Mouse (Mus musculus): ENCODE results near the gene Gtf3c1. TPM values are rescaled to one million over a fixed set of nuclear protein-coding genes. Genes with fewer than 3 reads are reported as not detected.

Gtf3c1 gene
- total and polyA plus RNA-seq, 2 experiments = 14.9 to 24.4 TPM

DNA sequence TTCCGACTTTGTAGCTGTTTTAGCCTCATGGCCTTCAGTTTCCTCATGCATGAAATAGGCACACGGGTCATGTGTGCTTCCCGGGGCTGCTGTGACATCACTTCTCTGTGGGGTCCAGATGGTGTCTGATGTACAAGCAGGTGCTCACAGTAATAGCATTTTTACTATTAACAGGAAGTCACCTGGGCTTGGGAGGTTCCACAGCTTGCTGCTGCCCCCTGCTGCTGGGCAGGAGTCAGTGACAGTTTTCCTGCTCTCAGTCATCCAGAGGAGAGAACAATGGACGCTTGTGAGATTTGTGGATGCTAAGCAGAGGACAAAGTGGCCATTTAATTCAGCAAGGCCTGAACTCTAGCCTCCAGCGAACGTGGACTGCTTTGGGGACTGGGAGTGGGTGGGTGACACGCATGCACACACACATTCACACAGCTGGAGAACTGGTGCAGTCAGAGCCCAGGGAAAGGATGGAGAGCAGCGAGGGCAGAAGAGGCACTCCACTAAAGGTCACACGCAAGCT, 68.7 kb downstream of the Gtf3c1 start:
- no peak overlapping the region for H3K4me3 ChIP-seq (ENCODE audit: insufficient read depth, low read depth, low read length)
- no peaks in the 10 kb centered on the region for H3K79me2 ChIP-seq (ENCODE audit: control insufficient read depth, insufficient read depth, low read length)
- no peaks in the 10 kb centered on the region for H3K27me3 ChIP-seq (ENCODE audit: control insufficient read depth, insufficient read depth, low read length)
- TF ChIP-seq POLR2A (IDR thresholded peaks at IDR 0.05; ENCODE audit: extremely low read depth, insufficient read depth, low read length) (no peak), CTCF (IDR thresholded peaks at IDR 0.05; ENCODE audit: low read depth, low read length) (peak; percentile 94)
- WGBS = 59% methylated on average over 9 of the region's 9 CpGs
- H3K36me3 ChIP-seq (ENCODE audit: control insufficient read depth, insufficient read depth, low read length) = peaks cover 8% of the 10 kb centered on the region; the same call in 1 of the 2 replicates
- no peak overlapping the region for H3K27ac ChIP-seq (replicated peaks; ENCODE audit: insufficient read depth, low read depth, low read length)
- DNase-seq (ENCODE audit: extremely low read depth, low read depth, low spot score) = no peak
- no peak overlapping the region for H3K9ac ChIP-seq (ENCODE audit: low read depth, low read length)
- H3K4me1 ChIP-seq (ENCODE audit: control insufficient read depth, insufficient read depth, low read length) = no peaks in the 10 kb centered on the region

DNA sequence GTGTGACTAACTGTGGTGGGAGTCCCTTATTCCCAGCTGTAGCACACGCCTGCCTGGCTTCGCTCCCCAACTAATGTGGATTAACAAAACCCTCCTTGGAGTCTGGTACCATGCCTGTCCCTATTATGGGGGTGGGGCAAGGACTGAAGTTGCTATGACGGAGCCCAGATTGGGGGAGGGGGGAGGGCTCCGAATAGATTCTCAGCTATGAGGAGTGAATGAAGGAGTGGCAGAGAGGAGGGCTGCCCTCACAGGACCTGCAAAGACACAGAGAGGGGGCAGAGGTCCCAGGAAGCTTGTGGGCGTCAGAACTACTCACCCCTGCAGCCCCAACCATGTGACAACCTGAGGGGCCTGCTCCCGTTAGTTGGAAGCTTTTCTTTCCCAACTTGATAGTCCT, 69.2 kb downstream of the Gtf3c1 start:
- H3K36me3 ChIP-seq (ENCODE audit: control insufficient read depth, insufficient read depth, low read length) = peaks cover 4% of the 10 kb centered on the region; the same call in 1 of the 2 replicates
- no peaks in the 10 kb centered on the region for H3K79me2 ChIP-seq (ENCODE audit: control insufficient read depth, insufficient read depth, low read length)
- TF ChIP-seq POLR2A (IDR thresholded peaks at IDR 0.05; ENCODE audit: extremely low read depth, insufficient read depth, low read length) = no peak
- no peak for TF ChIP-seq CTCF (IDR thresholded peaks at IDR 0.05; ENCODE audit: low read depth, low read length)
- no peaks in the 10 kb centered on the region for H3K27me3 ChIP-seq (ENCODE audit: control insufficient read depth, insufficient read depth, low read length)
- WGBS = 87% methylated on average over 6 of the region's 6 CpGs
- no peak overlapping the region for H3K9ac ChIP-seq (ENCODE audit: low read depth, low read length)
- no peak for DNase-seq (ENCODE audit: extremely low read depth, low read depth, low spot score)
- H3K4me1 ChIP-seq (ENCODE audit: control insufficient read depth, insufficient read depth, low read length) = no peaks in the 10 kb centered on the region
- H3K4me3 ChIP-seq (ENCODE audit: insufficient read depth, low read depth, low read length) = no peak overlapping the region
- H3K27ac ChIP-seq (replicated peaks; ENCODE audit: insufficient read depth, low read depth, low read length) = no peak overlapping the region

DNA sequence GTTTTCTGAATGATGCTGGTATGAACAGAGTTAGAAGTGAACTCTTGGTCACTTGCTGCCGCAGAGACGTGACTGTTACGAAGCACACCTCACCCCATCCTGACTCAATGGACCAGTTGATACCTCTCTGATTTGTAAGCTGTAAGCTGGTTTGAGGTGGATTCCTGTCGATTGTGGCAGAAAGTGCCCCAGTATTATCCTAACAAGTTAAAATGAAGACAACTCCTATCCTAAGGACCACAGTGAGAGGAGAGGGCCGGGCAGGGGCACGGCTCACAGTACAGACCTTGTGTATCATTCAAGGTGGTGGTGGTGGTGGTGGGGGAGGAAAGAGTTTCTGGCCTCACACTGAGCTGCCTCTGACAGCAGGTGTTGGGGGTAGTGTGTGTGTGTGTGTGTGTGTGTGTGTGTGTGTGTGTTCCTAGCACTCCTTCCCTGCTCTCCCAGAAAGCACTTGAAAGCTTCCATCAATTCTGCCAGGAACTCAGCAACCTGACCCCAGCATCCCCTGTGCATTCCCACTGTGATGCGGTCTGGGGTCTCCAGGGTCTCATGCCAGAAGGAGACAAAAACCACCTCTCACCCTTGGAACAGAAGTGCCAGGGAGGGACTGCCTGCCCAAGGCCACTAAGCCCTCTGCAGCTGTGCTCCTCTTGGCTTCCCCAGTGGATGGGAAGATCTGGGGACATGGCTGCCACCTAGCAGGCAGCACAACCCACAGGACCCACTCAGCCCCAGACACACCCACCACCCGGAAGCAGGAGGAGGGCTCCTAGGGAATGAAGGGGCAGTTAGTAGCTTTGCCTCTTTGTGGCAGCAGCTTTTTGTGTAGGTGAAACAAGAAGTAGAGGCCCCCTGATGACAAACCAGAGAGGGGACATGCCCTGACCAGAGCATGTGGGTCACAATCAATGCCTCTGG, 70.1 kb downstream of the Gtf3c1 start:
- Histone ChIP-seq H3K9ac (ENCODE audit: low read depth, low read length) (no peak overlapping the region), H3K4me3 (ENCODE audit: insufficient read depth, low read depth, low read length) (no peak overlapping the region), H3K27ac (replicated peaks; ENCODE audit: insufficient read depth, low read depth, low read length) (no peak overlapping the region), H3K27me3 (ENCODE audit: control insufficient read depth, insufficient read depth, low read length) (no peaks in the 10 kb centered on the region), H3K36me3 (ENCODE audit: control insufficient read depth, insufficient read depth, low read length) (peaks cover 1% of the 10 kb centered on the region; the same call in 1 of the 2 replicates), H3K4me1 (ENCODE audit: control insufficient read depth, insufficient read depth, low read length) (no peaks in the 10 kb centered on the region), H3K79me2 (ENCODE audit: control insufficient read depth, insufficient read depth, low read length) (no peaks in the 10 kb centered on the region)
- DNase-seq (ENCODE audit: extremely low read depth, low read depth, low spot score) = no peak
- WGBS = 83% methylated on average over 8 of the region's 8 CpGs
- no peak for TF ChIP-seq CTCF (IDR thresholded peaks at IDR 0.05; ENCODE audit: low read depth, low read length)
- no peak for TF ChIP-seq POLR2A (IDR thresholded peaks at IDR 0.05; ENCODE audit: extremely low read depth, insufficient read depth, low read length)

DNA sequence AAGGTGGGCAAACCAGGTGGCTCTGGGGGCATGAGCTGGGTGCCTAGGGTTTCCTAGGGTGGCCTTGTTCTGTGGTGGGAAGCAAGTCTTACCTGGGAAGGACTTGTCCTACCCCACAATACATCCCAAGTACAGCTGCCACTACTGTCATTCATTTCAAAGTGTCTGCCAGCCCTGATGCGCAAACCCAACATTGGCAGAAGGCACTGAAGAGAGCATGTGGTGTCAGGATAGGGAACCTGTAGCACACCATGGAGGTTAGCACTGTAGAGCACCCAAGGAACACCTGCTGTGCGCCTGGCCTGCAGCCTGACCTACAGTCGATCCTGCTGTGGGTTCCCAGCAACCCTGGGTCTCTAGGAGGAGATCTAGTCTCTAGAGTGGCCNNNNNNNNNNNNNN, 76.6 kb downstream of the Gtf3c1 start:
- H3K27ac ChIP-seq (replicated peaks; ENCODE audit: insufficient read depth, low read depth, low read length) = no peak overlapping the region
- no peaks in the 10 kb centered on the region for H3K4me1 ChIP-seq (ENCODE audit: control insufficient read depth, insufficient read depth, low read length)
- no peaks in the 10 kb centered on the region for H3K36me3 ChIP-seq (ENCODE audit: control insufficient read depth, insufficient read depth, low read length)
- no peak overlapping the region for H3K9ac ChIP-seq (ENCODE audit: low read depth, low read length)
- no peak for TF ChIP-seq POLR2A (IDR thresholded peaks at IDR 0.05; ENCODE audit: extremely low read depth, insufficient read depth, low read length)
- no peak for TF ChIP-seq CTCF (IDR thresholded peaks at IDR 0.05; ENCODE audit: low read depth, low read length)
- H3K79me2 ChIP-seq (ENCODE audit: control insufficient read depth, insufficient read depth, low read length) = no peaks in the 10 kb centered on the region
- WGBS = 90% methylated on average over 3 of the region's 3 CpGs
- H3K27me3 ChIP-seq (ENCODE audit: control insufficient read depth, insufficient read depth, low read length) = no peaks in the 10 kb centered on the region
- DNase-seq (ENCODE audit: extremely low read depth, low read depth, low spot score) = no peak
- H3K4me3 ChIP-seq (ENCODE audit: insufficient read depth, low read depth, low read length) = no peak overlapping the region

DNA sequence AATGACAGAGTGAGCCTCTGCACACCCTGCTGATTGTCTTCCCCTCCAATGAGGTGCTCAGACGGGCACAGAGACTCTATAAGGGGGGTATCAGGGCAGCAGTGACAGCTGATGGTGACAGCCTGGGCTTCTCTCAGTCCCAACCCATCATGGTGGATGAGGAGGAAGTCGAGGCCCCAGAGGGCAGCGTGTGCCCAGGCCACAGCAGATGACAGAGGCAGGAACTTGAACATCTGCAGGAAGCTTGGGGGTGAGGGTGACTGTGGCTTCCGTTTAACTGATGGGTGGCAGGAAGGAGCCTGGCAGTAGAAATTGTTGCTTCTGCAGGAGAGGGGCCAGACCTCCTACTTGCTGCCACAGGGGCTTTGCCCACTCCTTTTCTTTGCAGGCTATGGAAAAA, 77.3 kb downstream of the Gtf3c1 start:
- TF ChIP-seq POLR2A (IDR thresholded peaks at IDR 0.05; ENCODE audit: extremely low read depth, insufficient read depth, low read length) (no peak), CTCF (IDR thresholded peaks at IDR 0.05; ENCODE audit: low read depth, low read length) (no peak)
- WGBS = 63% methylated on average over 4 of the region's 4 CpGs
- DNase-seq (ENCODE audit: extremely low read depth, low read depth, low spot score) = no peak
- Histone ChIP-seq H3K36me3 (ENCODE audit: control insufficient read depth, insufficient read depth, low read length) (no peaks in the 10 kb centered on the region), H3K9ac (ENCODE audit: low read depth, low read length) (no peak overlapping the region), H3K27me3 (ENCODE audit: control insufficient read depth, insufficient read depth, low read length) (no peaks in the 10 kb centered on the region), H3K4me3 (ENCODE audit: insufficient read depth, low read depth, low read length) (no peak overlapping the region), H3K4me1 (ENCODE audit: control insufficient read depth, insufficient read depth, low read length) (no peaks in the 10 kb centered on the region), H3K79me2 (ENCODE audit: control insufficient read depth, insufficient read depth, low read length) (no peaks in the 10 kb centered on the region), H3K27ac (replicated peaks; ENCODE audit: insufficient read depth, low read depth, low read length) (no peak overlapping the region)

DNA sequence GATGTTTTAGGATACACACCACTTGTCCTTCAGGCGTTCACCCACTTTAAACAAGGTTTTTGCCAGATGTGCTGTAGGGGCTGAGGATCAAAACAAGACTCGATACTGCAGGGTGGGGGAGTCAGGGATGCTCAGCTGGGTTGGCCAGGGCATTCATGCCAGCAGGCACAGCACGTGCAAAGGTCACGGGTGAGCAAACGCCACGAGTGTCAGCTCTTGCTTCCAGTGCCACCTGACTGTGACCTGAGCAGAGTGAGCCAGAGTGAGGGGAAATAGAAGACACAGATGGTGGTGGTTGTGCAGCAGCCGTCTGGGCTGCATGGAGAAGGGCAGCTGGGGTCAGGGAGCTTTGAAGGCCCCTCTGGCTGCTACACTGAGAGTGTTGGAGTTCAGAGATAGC, 81.8 kb downstream of the Gtf3c1 start:
- no peak overlapping the region for H3K9ac ChIP-seq (ENCODE audit: low read depth, low read length)
- no peak overlapping the region for H3K27ac ChIP-seq (replicated peaks; ENCODE audit: insufficient read depth, low read depth, low read length)
- WGBS = 46% methylated on average over 7 of the region's 7 CpGs
- H3K27me3 ChIP-seq (ENCODE audit: control insufficient read depth, insufficient read depth, low read length) = no peaks in the 10 kb centered on the region
- H3K4me3 ChIP-seq (ENCODE audit: insufficient read depth, low read depth, low read length) = no peak overlapping the region
- H3K36me3 ChIP-seq (ENCODE audit: control insufficient read depth, insufficient read depth, low read length) = no peaks in the 10 kb centered on the region
- H3K4me1 ChIP-seq (ENCODE audit: control insufficient read depth, insufficient read depth, low read length) = no peaks in the 10 kb centered on the region
- H3K79me2 ChIP-seq (ENCODE audit: control insufficient read depth, insufficient read depth, low read length) = no peaks in the 10 kb centered on the region
- TF ChIP-seq CTCF (IDR thresholded peaks at IDR 0.05; ENCODE audit: low read depth, low read length) (no peak), POLR2A (IDR thresholded peaks at IDR 0.05; ENCODE audit: extremely low read depth, insufficient read depth, low read length) (no peak)
- no peak for DNase-seq (ENCODE audit: extremely low read depth, low read depth, low spot score)
